ENCODE assay signal across 8 mouse cellular contexts in genomic region chr10:5824779-5825178, GRCm38 (mm10). TPM values are rescaled to one million over a fixed set of nuclear protein-coding genes. Genes with fewer than 3 reads are reported as not detected.
DNase-seq lines count a peak whose midpoint lies in the region; ATAC-seq and TF ChIP-seq lines count a peak whose summit lies in the region.

No protein-coding gene starts in this region.

- TF ChIP-seq POLR2A in olfactory bulb, adult 2 months (IDR thresholded peaks at IDR 0.05; ENCODE audit: insufficient read depth, low read depth, low read length), result no peak

- DNase-seq in adrenal gland, adult (ENCODE audit: inconsistent age in 2 of 2, low spot score in 1 of 2), result peak; percentile 40 to 90
- DNase-seq in adrenal gland, postnatal 4 days (ENCODE audit: low spot score in 2 of 2), result no peak
- peak; percentile 81 for DNase-seq in NIH3T3 (ENCODE audit: low read depth)
- DNase-seq in embryo, embryonic 10 days (ENCODE audit: low spot score), result peak; percentile 46
- DNase-seq in heart, embryonic 10.5 days (ENCODE audit: low spot score), result no peak

- H3K36me3 ChIP-seq in heart, embryonic 10.5 days, result peaks cover 13% of the 10 kb centered on the region; the same call in 1 of the 2 replicates
- H3K36me3 ChIP-seq in kidney, embryonic 16.5 days (ENCODE audit: insufficient read depth, low read length), result peaks cover under 1% of the 10 kb centered on the region; the same call in 1 of the 2 replicates
- H3K36me3 ChIP-seq in lung, embryonic 16.5 days (ENCODE audit: control insufficient read depth, insufficient read depth, low read length), result peaks cover 3% of the 10 kb centered on the region

- H3K9ac ChIP-seq in kidney, embryonic 16.5 days (replicated peaks; ENCODE audit: low read length), result peak overlapping the region; percentile 35
- peak overlapping the region; percentile 70 for H3K9ac ChIP-seq in lung, embryonic 16.5 days (ENCODE audit: low read length)

- H3K27ac ChIP-seq in heart, embryonic 10.5 days, result peak overlapping the region; percentile 93
- H3K27ac ChIP-seq in kidney, embryonic 16.5 days (ENCODE audit: low read length), result peak overlapping the region; percentile 90
- peak overlapping the region; percentile 95 for H3K27ac ChIP-seq in lung, embryonic 16.5 days (ENCODE audit: low read length)
- 0 out of 2 replicates have a peak overlapping the region, but pooled peaks have one; percentile 78 for H3K27ac ChIP-seq in olfactory bulb, adult 2 months (ENCODE audit: insufficient read depth, low read depth, low read length)

- H3K4me2 ChIP-seq in kidney, embryonic 16.5 days (replicated peaks; ENCODE audit: low read depth, low read length), result peak overlapping the region; percentile 80
- H3K4me2 ChIP-seq in lung, embryonic 16.5 days (ENCODE audit: low read depth, low read length), result peak overlapping the region; percentile 73

- no peak for TF ChIP-seq CTCF in olfactory bulb, adult 2 months (IDR thresholded peaks at IDR 0.05; ENCODE audit: insufficient read depth, low read depth, low read length)

- H3K9me3 ChIP-seq in heart, embryonic 10.5 days, result no peaks in the 10 kb centered on the region
- no peaks in the 10 kb centered on the region for H3K9me3 ChIP-seq in kidney, embryonic 16.5 days (ENCODE audit: low read length)
- H3K9me3 ChIP-seq in lung, embryonic 16.5 days (ENCODE audit: control insufficient read depth, low read length), result no peaks in the 10 kb centered on the region

- peak; percentile 11; the same call in 1 of the 2 replicates for ATAC-seq in kidney, embryonic 16.5 days (ENCODE audit: low FRiP score, low TSS enrichment)
- peak; percentile 16; the same call in 1 of the 2 replicates for ATAC-seq in lung, embryonic 16.5 days (ENCODE audit: low read depth)

- H3K4me3 ChIP-seq in heart, embryonic 10.5 days, result peak overlapping the region; percentile 82
- H3K4me3 ChIP-seq in kidney, embryonic 16.5 days (ENCODE audit: low read length), result peak overlapping the region; percentile 95
- H3K4me3 ChIP-seq in lung, embryonic 16.5 days (ENCODE audit: low read length), result peak overlapping the region; percentile 70
- H3K4me3 ChIP-seq in olfactory bulb, adult 2 months (ENCODE audit: insufficient read depth, low read depth, low read length), result peak overlapping the region; percentile 67; the same call in 1 of the 2 replicates

- H3K4me1 ChIP-seq in heart, embryonic 10.5 days, result peaks cover 9% of the 10 kb centered on the region
- peaks cover 15% of the 10 kb centered on the region for H3K4me1 ChIP-seq in kidney, embryonic 16.5 days (ENCODE audit: insufficient read depth, low read length)
- H3K4me1 ChIP-seq in lung, embryonic 16.5 days (replicated peaks; ENCODE audit: control insufficient read depth, insufficient read depth, low read length), result peaks cover 11% of the 10 kb centered on the region
- peaks cover 5% of the 10 kb centered on the region for H3K4me1 ChIP-seq in olfactory bulb, adult 2 months (ENCODE audit: control insufficient read depth, insufficient read depth, low read length)

- H3K27me3 ChIP-seq in heart, embryonic 10.5 days (ENCODE audit: insufficient read depth, poor library complexity, severe bottlenecking), result no peaks in the 10 kb centered on the region
- H3K27me3 ChIP-seq in kidney, embryonic 16.5 days (ENCODE audit: insufficient read depth, low read length), result no peaks in the 10 kb centered on the region
- H3K27me3 ChIP-seq in lung, embryonic 16.5 days (ENCODE audit: control insufficient read depth, insufficient read depth, low read depth, low read length), result no peaks in the 10 kb centered on the region

- WGBS in heart, embryonic 10.5 days, result 2% methylated on average over 3 of the region's 3 CpGs
- WGBS in kidney, embryonic 16.5 days, result 0% methylated on average over 3 of the region's 3 CpGs
- 0% methylated on average over 3 of the region's 3 CpGs for WGBS in lung, embryonic 16.5 days
- under 1% methylated on average over 3 of the region's 3 CpGs for WGBS in olfactory bulb, adult 2 months

RNA-seq across cellular contexts. Expression of gene Mtrf1l, which starts 1.1 kb away (rescaled TPM):
- 10 to 100 TPM; 14.7 to 16.8 TPM for total RNA-seq in adrenal gland, postnatal 4 days (2021)
- 9.5 and 13.5 TPM in 2 replicates for polyA plus RNA-seq in heart, embryonic 10.5 days (2016; fragmentation: Nextera tagmentation; extraction: Ambion mirVana)
- polyA plus RNA-seq in kidney, embryonic 16.5 days (2015; fragmentation: Nextera tagmentation; extraction: Ambion mirVana), result 13.5 and 14.2 TPM in 2 replicates
- polyA plus RNA-seq in lung, embryonic 16.5 days (2015; fragmentation: Nextera tagmentation; extraction: Ambion mirVana), result 14.1 and 15.7 TPM in 2 replicates
- not detected in 2 replicates for polyA plus RNA-seq in olfactory bulb, adult 2 months (2012; ENCODE audit: insufficient read depth, insufficient read length, low replicate concordance, missing spikeins)

RNA-seq across cellular contexts. Expression of gene Fbxo5, which starts 19.4 kb away (rescaled TPM):
- total RNA-seq in adrenal gland, postnatal 4 days (2021), result 10 to 100 TPM; 14.5 to 18.2 TPM
- 60.9 and 80.3 TPM in 2 replicates for polyA plus RNA-seq in heart, embryonic 10.5 days (2016; fragmentation: Nextera tagmentation; extraction: Ambion mirVana)
- polyA plus RNA-seq in kidney, embryonic 16.5 days (2015; fragmentation: Nextera tagmentation; extraction: Ambion mirVana), result 73.7 and 79.4 TPM in 2 replicates
- polyA plus RNA-seq in lung, embryonic 16.5 days (2015; fragmentation: Nextera tagmentation; extraction: Ambion mirVana), result 75.8 and 85.1 TPM in 2 replicates
- polyA plus RNA-seq in olfactory bulb, adult 2 months (2012; ENCODE audit: insufficient read depth, insufficient read length, low replicate concordance, missing spikeins), result not detected in 2 replicates

Comparison
In these comparisons a context has a peak if more than half of its experiments do, and no peak if none do; other contexts are left out.
1. DNase-seq: peak in adrenal gland, adult (2 of 2), NIH3T3 (single experiment) and embryo, embryonic 10 days (single experiment); none in adrenal gland, postnatal 4 days (0 of 2) and heart, embryonic 10.5 days (single experiment).
2. Peak in every context shown above with its lines, with median percentiles within 50 percentile points of each other: H3K27ac ChIP-seq and H3K4me3 ChIP-seq.